In genomic region chr8:122677481-122678021, GRCm38 (mm10) we compare ENCODE assay signal across 9 mouse cellular contexts. TPM values are rescaled to one million over a fixed set of nuclear protein-coding genes. Genes with fewer than 3 reads are reported as not detected.
DNase-seq lines count a peak whose midpoint lies in the region; ATAC-seq lines count a peak whose summit lies in the region.
"Had no signal": no experiment of that assay in that cellular context is flagged by ENCODE, and none has a peak within 500 bp of the region (broad histone marks: within the 10 kb centered on the region; RNA-seq: fewer than 3 reads in every experiment).

No protein-coding gene starts in this region.

- DNase-seq in cerebellum, adult 11-12 months, result no peak
- no peak for DNase-seq in lung, postnatal 14 days
- no peak for DNase-seq in hindbrain, embryonic 14.5 days (ENCODE audit: low spot score)
- no peak for DNase-seq in midbrain, embryonic 10.5 days (ENCODE audit: low spot score)
- DNase-seq in thymus, postnatal 10 days (ENCODE audit: low spot score in 2 of 2), result peak; percentile 74 to 85
- DNase-seq in ovary, adult 18-20 months (ENCODE audit: low spot score), result no peak

- H3K4me2 ChIP-seq in lung, embryonic 15.5 days, result peak overlapping the region; percentile 99
- H3K4me2 ChIP-seq in hindbrain, embryonic 14.5 days (replicated peaks), result peak overlapping the region; percentile 85

- no peaks in the 10 kb centered on the region for H3K9me3 ChIP-seq in lung, embryonic 15.5 days
- H3K9me3 ChIP-seq in hindbrain, embryonic 14.5 days (ENCODE audit: control insufficient read depth, low read length), result no peaks in the 10 kb centered on the region
- H3K9me3 ChIP-seq in midbrain, embryonic 10.5 days (replicated peaks), result no peaks in the 10 kb centered on the region

- peak overlapping the region; percentile 80 for H3K4me3 ChIP-seq in lung, embryonic 15.5 days
- H3K4me3 ChIP-seq in hindbrain, embryonic 14.5 days (replicated peaks; ENCODE audit: low read length), result peak overlapping the region; percentile 70
- H3K4me3 ChIP-seq in midbrain, embryonic 10.5 days, result peak overlapping the region; percentile 75

- peak; percentile 34 for ATAC-seq in cerebellum, adult (ENCODE audit: insufficient number of reproducible peaks, low FRiP score, low TSS enrichment)
- ATAC-seq in lung, embryonic 15.5 days (ENCODE audit: borderline replicate concordance, extremely low read depth, low FRiP score, low TSS enrichment), result no peak
- peak; percentile 3; the same call in 1 of the 2 replicates for ATAC-seq in hindbrain, embryonic 14.5 days (ENCODE audit: low FRiP score)

- peak overlapping the region; percentile 58 for H3K9ac ChIP-seq in lung, embryonic 15.5 days
- peak overlapping the region; percentile 90 for H3K9ac ChIP-seq in hindbrain, embryonic 14.5 days

- under 1% methylated on average over 35 of the region's 35 CpGs for WGBS in lung, embryonic 15.5 days
- 0% methylated on average over 33 of the region's 35 CpGs for WGBS in hindbrain, embryonic 14.5 days
- WGBS in midbrain, embryonic 10.5 days, result under 1% methylated on average over 35 of the region's 35 CpGs

- H3K27ac ChIP-seq in lung, embryonic 15.5 days, result peak overlapping the region; percentile 86
- H3K27ac ChIP-seq in hindbrain, embryonic 14.5 days, result peak overlapping the region; percentile 97
- H3K27ac ChIP-seq in midbrain, embryonic 10.5 days (replicated peaks), result peak overlapping the region; percentile 86

- peaks cover 42% of the 10 kb centered on the region for H3K4me1 ChIP-seq in lung, embryonic 15.5 days
- peaks cover 59% of the 10 kb centered on the region for H3K4me1 ChIP-seq in hindbrain, embryonic 14.5 days (replicated peaks; ENCODE audit: control insufficient read depth, insufficient read depth, low read length)
- peaks cover 64% of the 10 kb centered on the region for H3K4me1 ChIP-seq in midbrain, embryonic 10.5 days

- peaks cover 87% of the 10 kb centered on the region for H3K27me3 ChIP-seq in lung, embryonic 15.5 days
- no peaks in the 10 kb centered on the region for H3K27me3 ChIP-seq in hindbrain, embryonic 14.5 days (ENCODE audit: control insufficient read depth, insufficient read depth, low read length)
- H3K27me3 ChIP-seq in midbrain, embryonic 10.5 days (ENCODE audit: low read depth, poor library complexity, severe bottlenecking), result peaks cover 100% of the 10 kb centered on the region

- no peaks in the 10 kb centered on the region for H3K36me3 ChIP-seq in lung, embryonic 15.5 days
- H3K36me3 ChIP-seq in hindbrain, embryonic 14.5 days (replicated peaks; ENCODE audit: control insufficient read depth, insufficient read depth), result 0 out of 2 replicates have a peak, but pooled peaks cover 7% of the 10 kb centered on the region
- no peaks in the 10 kb centered on the region for H3K36me3 ChIP-seq in midbrain, embryonic 10.5 days

RNA-seq across cellular contexts. Expression of gene Cbfa2t3, which starts 21.4 kb away (rescaled TPM):
- polyA plus RNA-seq in lung, embryonic 15.5 days (2015; fragmentation: Nextera tagmentation; extraction: Ambion mirVana), result 4.8 and 5.4 TPM in 2 replicates
- polyA plus RNA-seq in hindbrain, embryonic 14.5 days (2014; fragmentation: Nextera tagmentation; extraction: Ambion mirVana), result 22.4 and 27.7 TPM in 2 replicates
- 1.9 and 3.4 TPM in 2 replicates for polyA plus RNA-seq in midbrain, embryonic 10.5 days (2016; fragmentation: Nextera tagmentation; extraction: Ambion mirVana)

RNA-seq across cellular contexts. Expression of gene Pabpn1l, which starts 55.0 kb away (rescaled TPM):
- polyA plus RNA-seq in lung, embryonic 15.5 days (2015; fragmentation: Nextera tagmentation; extraction: Ambion mirVana), result not detected in 2 replicates
- not detected in 2 replicates for polyA plus RNA-seq in hindbrain, embryonic 14.5 days (2014; fragmentation: Nextera tagmentation; extraction: Ambion mirVana)
- polyA plus RNA-seq in midbrain, embryonic 10.5 days (2016; fragmentation: Nextera tagmentation; extraction: Ambion mirVana), result not detected in 2 replicates
- polyA plus RNA-seq: C2C12 had no signal

Comparison
In these comparisons a context has a peak if more than half of its experiments do, and no peak if none do; other contexts are left out.
1. DNase-seq: peak in thymus, postnatal 10 days (2 of 2); none in cerebellum, adult 11-12 months (single experiment), lung, postnatal 14 days (single experiment), hindbrain, embryonic 14.5 days (single experiment), midbrain, embryonic 10.5 days (single experiment) and ovary, adult 18-20 months (single experiment).
2. Peak in every context shown above with its lines, with median percentiles within 50 percentile points of each other: H3K27ac ChIP-seq and H3K4me3 ChIP-seq.